Comparison of ENCODE assay signal across 29 mouse cellular contexts in the genomic region with DNA sequence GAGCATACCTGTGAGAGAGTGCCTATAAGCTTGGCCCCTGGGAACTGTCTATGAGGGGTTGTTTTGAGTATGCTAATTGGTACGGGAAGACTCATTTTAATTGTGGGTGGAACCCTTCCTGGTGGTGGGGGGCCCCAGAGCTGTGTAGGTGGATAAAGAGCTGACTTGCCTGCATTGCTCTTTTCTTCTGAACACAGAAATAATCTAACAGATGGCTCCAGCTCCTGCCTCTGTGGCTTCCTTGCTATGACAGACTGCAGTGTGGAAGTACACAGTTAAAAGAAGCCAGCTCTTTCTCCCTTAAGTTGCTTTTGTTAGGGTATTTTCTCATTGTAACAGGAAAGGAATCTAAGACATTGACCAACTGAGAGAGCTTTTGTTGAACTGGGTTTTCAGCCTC.
DNase-seq lines count a peak whose midpoint lies in the region; ATAC-seq lines count a peak whose summit lies in the region.
"Had no signal": no experiment of that assay in that cellular context is flagged by ENCODE, and none has a peak within 500 bp of the region (broad histone marks: within the 10 kb centered on the region; RNA-seq: fewer than 3 reads in every experiment).

No protein-coding gene starts in this region.

- 76% methylated on average over 1 of the region's 1 CpGs for WGBS in embryonic facial prominence, embryonic 14.5 days
- 70% methylated on average over 1 of the region's 1 CpGs for WGBS in embryonic facial prominence, embryonic 10.5 days

- no peak overlapping the region for H3K4me3 ChIP-seq in embryonic facial prominence, embryonic 14.5 days (ENCODE audit: low read depth, low read length)
- H3K4me3 ChIP-seq in embryonic facial prominence, embryonic 10.5 days = no peak overlapping the region
- H3K4me3 ChIP-seq: heart, adult 2 months; heart, embryonic 12.5 days; hindbrain, embryonic 13.5 days; limb, embryonic 15.5 days; liver, embryonic 13.5 days; megakaryocyte, embryonic 14.5 days; midbrain, embryonic 13.5 days had no signal

- H3K9me3 ChIP-seq in embryonic facial prominence, embryonic 14.5 days (ENCODE audit: control insufficient read depth, low read length) = no peaks in the 10 kb centered on the region; the same call in 1 of the 2 replicates
- H3K9me3 ChIP-seq in embryonic facial prominence, embryonic 10.5 days = 0 out of 2 replicates have a peak, but pooled peaks cover 5% of the 10 kb centered on the region
- H3K9me3 ChIP-seq: hindbrain, embryonic 13.5 days; limb, embryonic 15.5 days; liver, embryonic 13.5 days; midbrain, embryonic 13.5 days had no signal

- peaks cover 10% of the 10 kb centered on the region; the same call in 1 of the 2 replicates for H3K4me1 ChIP-seq in embryonic facial prominence, embryonic 14.5 days (ENCODE audit: control insufficient read depth, insufficient read depth, low read length)
- peaks cover 26% of the 10 kb centered on the region for H3K4me1 ChIP-seq in embryonic facial prominence, embryonic 10.5 days
- H3K4me1 ChIP-seq: liver, embryonic 13.5 days had no signal

- H3K27ac ChIP-seq in embryonic facial prominence, embryonic 14.5 days (replicated peaks; ENCODE audit: low read depth, low read length) = no peak overlapping the region
- no peak overlapping the region for H3K27ac ChIP-seq in embryonic facial prominence, embryonic 10.5 days (replicated peaks)
- H3K27ac ChIP-seq: heart, adult 2 months; hindbrain, embryonic 13.5 days; kidney, postnatal 0 days; limb, embryonic 15.5 days; liver, embryonic 13.5 days; midbrain, embryonic 13.5 days had no signal

- no peak for DNase-seq in embryonic facial prominence, embryonic 14.5 days (ENCODE audit: low spot score)
- no peak for DNase-seq in embryonic facial prominence, embryonic 10.5 days (ENCODE audit: low spot score)
- DNase-seq in layer of hippocampus, adult 18-20 months (ENCODE audit: low spot score in 2 of 2) = peak; percentile 20 to 59
- no peak for DNase-seq in layer of hippocampus, adult 9-10 months (ENCODE audit: low spot score)
- DNase-seq in right cerebral cortex, adult 18-20 months = peak; percentile 26
- no peak for DNase-seq in right cerebral cortex, postnatal 25 days
- no peak for DNase-seq in ovary, postnatal 10 days (ENCODE audit: low spot score)
- DNase-seq: adrenal gland, adult 2 months; adrenal gland, postnatal 36 days; cerebellum, adult 8-10 months; cerebellum, postnatal 25 days; heart, adult 2 months; heart, postnatal 4 days; kidney, adult 8-10 months; kidney, postnatal 4 days; left cerebral cortex, postnatal 4 days; liver, embryonic 13.5 days; lung, adult 18-20 months; lung, postnatal 4 days had no signal

- no peaks in the 10 kb centered on the region for H3K27me3 ChIP-seq in embryonic facial prominence, embryonic 14.5 days (replicated peaks; ENCODE audit: control insufficient read depth, insufficient read depth, low read length)
- no peaks in the 10 kb centered on the region for H3K27me3 ChIP-seq in embryonic facial prominence, embryonic 10.5 days (replicated peaks; ENCODE audit: low read depth, poor library complexity, severe bottlenecking)
- H3K27me3 ChIP-seq: CH12.LX; heart, embryonic 12.5 days; hindbrain, embryonic 13.5 days; limb, embryonic 15.5 days; liver, embryonic 13.5 days; megakaryocyte, embryonic 14.5 days; midbrain, embryonic 13.5 days had no signal

- H3K9ac ChIP-seq in embryonic facial prominence, embryonic 14.5 days (ENCODE audit: low read depth, low read length) = no peak overlapping the region
- H3K9ac ChIP-seq: heart, embryonic 12.5 days; hindbrain, embryonic 13.5 days; limb, embryonic 15.5 days; liver, embryonic 13.5 days; midbrain, embryonic 13.5 days had no signal

- H3K36me3 ChIP-seq in embryonic facial prominence, embryonic 14.5 days (ENCODE audit: control insufficient read depth, insufficient read depth, low read length) = no peaks in the 10 kb centered on the region
- no peaks in the 10 kb centered on the region for H3K36me3 ChIP-seq in embryonic facial prominence, embryonic 10.5 days (replicated peaks)
- H3K36me3 ChIP-seq: heart, embryonic 12.5 days; hindbrain, embryonic 13.5 days; limb, embryonic 15.5 days; liver, embryonic 13.5 days; midbrain, embryonic 13.5 days had no signal

- ATAC-seq in embryonic facial prominence, embryonic 14.5 days (ENCODE audit: low read depth) = peak; percentile 41; the same call in 1 of the 2 replicates
- ATAC-seq: activated CD4-positive, CD25-positive, alpha-beta regulatory T cell, adult 4 months; intestine, embryonic 16.5 days; lung, postnatal 0 days; midbrain, embryonic 13.5 days had no signal

- H3K4me2 ChIP-seq in embryonic facial prominence, embryonic 14.5 days (ENCODE audit: low read depth, low read length) = no peak overlapping the region
- H3K4me2 ChIP-seq: heart, embryonic 12.5 days; hindbrain, embryonic 13.5 days; limb, embryonic 15.5 days; liver, embryonic 13.5 days; midbrain, embryonic 13.5 days had no signal

Comparison
In these comparisons a context has a peak if more than half of its experiments do, and no peak if none do; other contexts are left out.
1. DNase-seq: peak in layer of hippocampus, adult 18-20 months (2 of 2) and right cerebral cortex, adult 18-20 months (single experiment); none in embryonic facial prominence, embryonic 14.5 days (single experiment), embryonic facial prominence, embryonic 10.5 days (single experiment), layer of hippocampus, adult 9-10 months (single experiment), right cerebral cortex, postnatal 25 days (single experiment) and ovary, postnatal 10 days (single experiment).